ENCODE assay signal across 11 mouse cellular contexts in the genomic region with DNA sequence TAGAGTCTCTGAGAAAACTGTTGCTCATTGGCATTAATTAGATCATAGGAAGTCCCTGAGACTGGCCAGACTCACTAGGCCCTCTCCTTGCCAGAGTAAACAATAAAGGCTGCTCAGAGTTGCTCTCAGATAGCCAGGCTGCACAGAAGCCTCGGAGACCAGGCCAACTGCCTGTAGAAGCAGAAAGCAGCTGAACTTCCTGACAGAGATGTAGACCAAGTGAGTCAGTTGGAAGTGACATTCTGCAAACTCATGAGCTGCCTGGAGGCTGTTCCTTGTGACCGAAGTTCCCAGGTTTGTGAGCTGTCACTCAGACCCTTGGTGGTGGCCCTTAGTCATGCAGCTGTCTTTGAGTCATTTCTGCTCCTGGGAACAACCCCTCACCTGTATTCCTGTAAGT.
"Had no signal": no experiment of that assay in that cellular context is flagged by ENCODE, and none has a peak within 500 bp of the region (broad histone marks: within the 10 kb centered on the region; RNA-seq: fewer than 3 reads in every experiment).

No protein-coding gene starts in this region.

- ATAC-seq: midbrain, embryonic 16.5 days had no signal

- H3K36me3 ChIP-seq: limb, embryonic 15.5 days; midbrain, embryonic 12.5 days; neural tube, embryonic 13.5 days had no signal

- H3K4me3 ChIP-seq: left cerebral cortex, adult 2 months; limb, embryonic 15.5 days; midbrain, embryonic 12.5 days; neural tube, embryonic 13.5 days had no signal

- H3K9me3 ChIP-seq: limb, embryonic 15.5 days; midbrain, embryonic 12.5 days; neural tube, embryonic 13.5 days had no signal

- DNase-seq: kidney, postnatal 25 days; lung, adult 18-20 months; right cerebral cortex, postnatal 25 days; thymus, adult 2 months; thymus, postnatal 25 days had no signal

- H3K4me1 ChIP-seq: limb, embryonic 15.5 days; midbrain, embryonic 12.5 days; neural tube, embryonic 13.5 days had no signal

- H3K4me2 ChIP-seq: limb, embryonic 15.5 days; midbrain, embryonic 12.5 days; neural tube, embryonic 13.5 days had no signal

- H3K27me3 ChIP-seq: limb, embryonic 15.5 days; midbrain, embryonic 12.5 days; neural tube, embryonic 13.5 days had no signal

- H3K9ac ChIP-seq: limb, embryonic 15.5 days; liver, embryonic 14.5 days; midbrain, embryonic 12.5 days; neural tube, embryonic 13.5 days had no signal

- H3K27ac ChIP-seq: left cerebral cortex, adult 2 months; limb, embryonic 15.5 days; liver, embryonic 14.5 days; midbrain, embryonic 12.5 days; neural tube, embryonic 13.5 days had no signal
